Mouse (Mus musculus) limb, embryonic 15.5 days (tissue): ENCODE measurements around the gene Gngt2. TPM values are rescaled to one million over a fixed set of nuclear protein-coding genes. Genes with fewer than 3 reads are reported as not detected.

ENCODE experiments used
- ATAC-seq: fragments of 200-750 bp; cut with Nextera tagmentation; 2 replicates; pipeline ENCODE4 v1.8.0; 2017; ENCODE audit warnings: low read depth, moderate TSS enrichment; ENCODE audit not compliant: insufficient number of reproducible peaks, low FRiP score, low TSS enrichment
- H3K27ac ChIP-seq: fragments of 300-500 bp; sonication (generic); 2 replicates; pipeline ENCODE4 v1.5.1; 2015; ENCODE audit warnings: moderate library complexity, mild to moderate bottlenecking, inconsistent platforms
- H3K27me3 ChIP-seq: fragments of 300-500 bp; sonication (generic); 2 replicates; pipeline ENCODE4 v1.6.1; 2015; ENCODE audit warnings: inconsistent platforms
- H3K36me3 ChIP-seq: fragments of 300-500 bp; sonication (generic); 2 replicates; pipeline ENCODE4 v1.6.1; 2015; ENCODE audit warnings: inconsistent platforms
- H3K4me1 ChIP-seq: fragments of 300-500 bp; sonication (generic); 2 replicates; pipeline ENCODE4 v1.6.1; 2015; ENCODE audit warnings: inconsistent platforms
- H3K4me2 ChIP-seq: fragments of 300-500 bp; sonication (generic); 2 replicates; pipeline ENCODE4 v1.6.1; 2015; ENCODE audit warnings: mild to moderate bottlenecking, inconsistent platforms
- H3K4me3 ChIP-seq: fragments of 300-500 bp; sonication (generic); 2 replicates; pipeline ENCODE4 v1.5.1; 2015; ENCODE audit warnings: mild to moderate bottlenecking, inconsistent platforms
- H3K9ac ChIP-seq: fragments of 300-500 bp; sonication (generic); 2 replicates; pipeline ENCODE4 v1.6.1; 2015; ENCODE audit warnings: inconsistent platforms
- H3K9me3 ChIP-seq: fragments of 300-500 bp; sonication (generic); 2 replicates; pipeline ENCODE4 v1.6.1; 2016; ENCODE audit warnings: inconsistent platforms
- WGBS: fragments of 180-500 bp; shearing (Covaris S2); methylation state at CpG from one replicate; pipeline ENCODE4 v1.1.7; 2015; 5-methylcytosine and 5-hydroxymethylcytosine counted together
- polyA plus RNA-seq: library from polyadenylated mRNA; unstranded; fragments of >200 nt; fragmentation: Nextera tagmentation; extraction: Ambion mirVana; gene quantifications from 2 replicates; pipeline ENCODE4 v1.2.1, GENCODE M21; 2015

Gene Gngt2
- polyA plus RNA-seq, 1 experiment from 2014 or later: 18.7 TPM

- no peaks in the 10 kb centered on the region for H3K36me3 ChIP-seq
- H3K9ac ChIP-seq: no peak overlapping the region
- H3K27ac ChIP-seq: no peak overlapping the region
- ATAC-seq: no peak
- H3K4me1 ChIP-seq: no peaks in the 10 kb centered on the region
- H3K4me2 ChIP-seq: no peak overlapping the region
- H3K4me3 ChIP-seq: no peak overlapping the region
- WGBS: 80% methylated on average over 6 of the region's 6 CpGs
- no peaks in the 10 kb centered on the region for H3K27me3 ChIP-seq
- H3K9me3 ChIP-seq: no peaks in the 10 kb centered on the region
Measured at GRCm38 (mm10) chr11:95811741-95812140, 25.3 kb upstream of the Gngt2 start.

GRCm38 (mm10) chr11:95812224-95812623 is 24.8 kb upstream of the Gngt2 start:
- 71% methylated on average over 4 of the region's 4 CpGs for WGBS
- no peak overlapping the region for H3K4me3 ChIP-seq
- ATAC-seq: no peak
- H3K9me3 ChIP-seq: no peaks in the 10 kb centered on the region
- H3K27ac ChIP-seq: no peak overlapping the region
- H3K4me1 ChIP-seq: no peaks in the 10 kb centered on the region
- no peaks in the 10 kb centered on the region for H3K36me3 ChIP-seq
- H3K27me3 ChIP-seq: no peaks in the 10 kb centered on the region
- H3K9ac ChIP-seq: no peak overlapping the region
- H3K4me2 ChIP-seq: no peak overlapping the region

GRCm38 (mm10) chr11:95814101-95814500 is 22.9 kb upstream of the Gngt2 start:
- no peaks in the 10 kb centered on the region for H3K4me1 ChIP-seq
- no peaks in the 10 kb centered on the region for H3K27me3 ChIP-seq
- no peaks in the 10 kb centered on the region for H3K36me3 ChIP-seq
- no peak overlapping the region for H3K27ac ChIP-seq
- no peak overlapping the region for H3K9ac ChIP-seq
- no peak overlapping the region for H3K4me2 ChIP-seq
- no peak overlapping the region for H3K4me3 ChIP-seq
- WGBS: 89% methylated on average over 2 of the region's 2 CpGs
- ATAC-seq: no peak
- no peaks in the 10 kb centered on the region for H3K9me3 ChIP-seq

GRCm38 (mm10) chr11:95814857-95815256 is 22.2 kb upstream of the Gngt2 start:
- H3K27me3 ChIP-seq: no peaks in the 10 kb centered on the region

GRCm38 (mm10) chr11:95815412-95815811 is 21.6 kb upstream of the Gngt2 start:
- no peak overlapping the region for H3K9ac ChIP-seq

More at GRCm38 (mm10) chr11:95814857-95815256, 22.2 kb upstream of the Gngt2 start:
- Histone ChIP-seq H3K9me3 (no peaks in the 10 kb centered on the region), H3K4me1 (no peaks in the 10 kb centered on the region), H3K9ac (no peak overlapping the region), H3K4me2 (no peak overlapping the region), H3K36me3 (no peaks in the 10 kb centered on the region), H3K4me3 (no peak overlapping the region), H3K27ac (no peak overlapping the region)
- no peak for ATAC-seq
- WGBS: 54% methylated on average over 5 of the region's 5 CpGs

GRCm38 (mm10) chr11:95819138-95819537 is 17.9 kb upstream of the Gngt2 start:
- WGBS: 64% methylated on average over 8 of the region's 8 CpGs
- Histone ChIP-seq H3K36me3 (no peaks in the 10 kb centered on the region), H3K4me2 (no peak overlapping the region), H3K9ac (no peak overlapping the region), H3K4me3 (no peak overlapping the region), H3K27me3 (peaks cover 5% of the 10 kb centered on the region; the same call in 1 of the 2 replicates), H3K27ac (no peak overlapping the region), H3K4me1 (no peaks in the 10 kb centered on the region), H3K9me3 (no peaks in the 10 kb centered on the region)
- ATAC-seq: no peak

More at GRCm38 (mm10) chr11:95815412-95815811, 21.6 kb upstream of the Gngt2 start:
- 71% methylated on average over 9 of the region's 9 CpGs for WGBS
- Histone ChIP-seq H3K4me2 (no peak overlapping the region), H3K27ac (no peak overlapping the region), H3K4me3 (no peak overlapping the region), H3K27me3 (no peaks in the 10 kb centered on the region), H3K4me1 (no peaks in the 10 kb centered on the region), H3K9me3 (no peaks in the 10 kb centered on the region), H3K36me3 (no peaks in the 10 kb centered on the region)
- ATAC-seq: no peak

GRCm38 (mm10) chr11:95821511-95821910 is 15.5 kb upstream of the Gngt2 start:
- no peak overlapping the region for H3K4me2 ChIP-seq
- H3K4me1 ChIP-seq: peaks cover 10% of the 10 kb centered on the region
- no peak overlapping the region for H3K27ac ChIP-seq
- H3K4me3 ChIP-seq: no peak overlapping the region
- no peaks in the 10 kb centered on the region for H3K9me3 ChIP-seq
- no peak for ATAC-seq
- H3K36me3 ChIP-seq: no peaks in the 10 kb centered on the region
- H3K9ac ChIP-seq: no peak overlapping the region
- H3K27me3 ChIP-seq: peaks cover 21% of the 10 kb centered on the region
- 84% methylated on average over 3 of the region's 3 CpGs for WGBS

- Histone ChIP-seq H3K27me3 (peaks cover 30% of the 10 kb centered on the region), H3K4me1 (peaks cover 10% of the 10 kb centered on the region), H3K9me3 (no peaks in the 10 kb centered on the region), H3K4me3 (no peak overlapping the region), H3K4me2 (no peak overlapping the region), H3K36me3 (no peaks in the 10 kb centered on the region), H3K9ac (no peak overlapping the region), H3K27ac (no peak overlapping the region)
- no peak for ATAC-seq
- 94% methylated on average over 4 of the region's 4 CpGs for WGBS
Measured at GRCm38 (mm10) chr11:95822437-95822836, 14.6 kb upstream of the Gngt2 start.

GRCm38 (mm10) chr11:95824071-95824876 is 12.7 kb upstream of the Gngt2 start, which contains the start of gene Phospho1:
Gene Phospho1 (plus strand): TSS chr11:95824499.
- under 1% methylated on average over 75 of the region's 78 CpGs for WGBS

GRCm38 (mm10) chr11:95824877-95825243 is 12.2 kb upstream of the Gngt2 start:
- H3K27me3 ChIP-seq: peaks cover 54% of the 10 kb centered on the region
- no peak overlapping the region for H3K27ac ChIP-seq

More at GRCm38 (mm10) chr11:95824071-95824876, 12.7 kb upstream of the Gngt2 start, which contains the start of gene Phospho1:
- H3K36me3 ChIP-seq: no peaks in the 10 kb centered on the region
- ATAC-seq: peak; percentile 93
- peak within 1 kb of the TSS; percentile 64 for H3K4me3 ChIP-seq
- peak within 1 kb of the TSS; percentile 63 for H3K9ac ChIP-seq
- H3K27me3 ChIP-seq: peaks cover 48% of the 10 kb centered on the region
- peaks cover 10% of the 10 kb centered on the region for H3K4me1 ChIP-seq
- no peaks in the 10 kb centered on the region for H3K9me3 ChIP-seq
- H3K27ac ChIP-seq: 0 out of 2 replicates have a peak within 1 kb of the TSS, but pooled peaks have one; percentile 4
- peak within 1 kb of the TSS; percentile 97 for H3K4me2 ChIP-seq

GRCm38 (mm10) chr11:95825625-95826024 is 11.4 kb upstream of the Gngt2 start:
- H3K4me1 ChIP-seq: peaks cover 19% of the 10 kb centered on the region
- peaks cover 62% of the 10 kb centered on the region for H3K27me3 ChIP-seq
- H3K4me3 ChIP-seq: no peak overlapping the region
- 48% methylated on average over 3 of the region's 3 CpGs for WGBS
- no peaks in the 10 kb centered on the region for H3K36me3 ChIP-seq
- no peak overlapping the region for H3K27ac ChIP-seq
- no peak for ATAC-seq
- no peaks in the 10 kb centered on the region for H3K9me3 ChIP-seq
- H3K9ac ChIP-seq: no peak overlapping the region
- no peak overlapping the region for H3K4me2 ChIP-seq

More at GRCm38 (mm10) chr11:95824877-95825243, 12.2 kb upstream of the Gngt2 start:
- Histone ChIP-seq H3K4me3 (peak overlapping the region; percentile 64), H3K4me2 (peak overlapping the region; percentile 97), H3K36me3 (no peaks in the 10 kb centered on the region), H3K4me1 (peaks cover 12% of the 10 kb centered on the region), H3K9me3 (no peaks in the 10 kb centered on the region), H3K9ac (peak overlapping the region; percentile 63)
- under 1% methylated on average over 11 of the region's 11 CpGs for WGBS
- ATAC-seq: no peak

GRCm38 (mm10) chr11:95826317-95827167 is 10.5 kb upstream of the Gngt2 start:
- no peak overlapping the region for H3K4me2 ChIP-seq
- WGBS: 55% methylated on average over 6 of the region's 6 CpGs
- H3K4me1 ChIP-seq: peaks cover 29% of the 10 kb centered on the region
- H3K4me3 ChIP-seq: no peak overlapping the region
- no peaks in the 10 kb centered on the region for H3K9me3 ChIP-seq
- H3K9ac ChIP-seq: no peak overlapping the region
- H3K27ac ChIP-seq: no peak overlapping the region
- no peaks in the 10 kb centered on the region for H3K36me3 ChIP-seq
- ATAC-seq: no peak
- H3K27me3 ChIP-seq: peaks cover 71% of the 10 kb centered on the region
